Mouse (Mus musculus): Measurements from ENCODE around the gene Arhgap19.
A peak's percentile ranks its signal among the peaks of the same experiment; 100 is the strongest.

DNA sequence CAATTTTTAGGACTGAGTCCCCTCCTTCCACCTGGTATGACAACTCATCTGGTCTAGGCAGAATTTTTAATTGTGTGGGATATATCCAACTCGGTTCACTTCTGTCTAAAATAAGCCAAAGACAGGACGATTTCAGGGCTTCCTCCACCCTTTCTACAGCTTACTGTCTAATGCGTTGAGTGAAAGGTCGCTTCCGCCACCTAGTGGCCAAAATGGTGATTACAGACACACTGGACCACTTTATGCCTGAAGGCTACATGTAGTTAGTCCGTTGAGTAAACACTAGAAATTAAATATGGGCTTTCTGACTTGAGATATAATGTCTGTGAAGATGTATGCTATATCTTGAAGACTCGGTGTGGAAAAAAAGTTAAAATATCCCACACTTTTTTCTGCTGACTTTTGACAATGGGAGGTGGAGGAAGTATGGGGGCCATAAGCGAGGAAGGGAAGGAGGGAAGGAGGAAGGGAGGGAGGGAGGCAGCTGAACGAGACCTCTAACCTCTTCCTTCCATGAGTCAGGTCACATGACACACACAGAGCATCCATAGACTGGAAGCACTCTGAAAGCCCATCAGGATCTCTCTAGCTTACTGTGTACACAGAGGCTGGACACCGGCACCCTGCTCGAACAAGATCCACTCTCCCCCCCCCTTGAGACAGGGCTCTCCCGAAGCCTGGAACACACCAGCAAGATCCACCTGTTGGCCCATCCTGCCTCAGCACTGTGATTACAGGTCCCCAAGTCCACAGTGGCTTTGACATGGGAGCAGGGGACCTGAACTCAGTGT, 37.8 kb downstream of the Arhgap19 start:
- TF ChIP-seq CTCF (IDR thresholded peaks at IDR 0.05; ENCODE audit: low read depth) = peak; percentile 97
- TF ChIP-seq EP300 (optimal IDR thresholded peaks at IDR 0.05) = no peak

Measured in stomach, postnatal 0 days (tissue).